Mouse (Mus musculus) left cerebral cortex, postnatal 4 days (tissue): ENCODE measurements around the gene Metrnl. TPM values are rescaled to one million over a fixed set of nuclear protein-coding genes. Genes with fewer than 3 reads are reported as not detected.
"Not testable (repeated sequence)": the region's sequence is repeated elsewhere in the genome, so short reads cannot be mapped to it uniquely, and the experiment has no call there.

ENCODE experiments used
- DNase-seq: peaks from one replicate; pipeline ENCODE4 v3.0.0-alpha.2; 2022
- intact Hi-C: fragments of 180-260 bp; cut with DNase I; formaldehyde crosslinking; loops from one replicate; pipeline ENCODE4 v1.15.1; 2025
- total RNA-seq, 2 experiments: library from RNA; stranded (reverse); gene quantifications; 2 replicates each; pipeline ENCODE4 v1.2.3; 2021

The Metrnl gene
- total RNA-seq: 1 to 10 TPM; 6.5 to 6.8 TPM

DNA sequence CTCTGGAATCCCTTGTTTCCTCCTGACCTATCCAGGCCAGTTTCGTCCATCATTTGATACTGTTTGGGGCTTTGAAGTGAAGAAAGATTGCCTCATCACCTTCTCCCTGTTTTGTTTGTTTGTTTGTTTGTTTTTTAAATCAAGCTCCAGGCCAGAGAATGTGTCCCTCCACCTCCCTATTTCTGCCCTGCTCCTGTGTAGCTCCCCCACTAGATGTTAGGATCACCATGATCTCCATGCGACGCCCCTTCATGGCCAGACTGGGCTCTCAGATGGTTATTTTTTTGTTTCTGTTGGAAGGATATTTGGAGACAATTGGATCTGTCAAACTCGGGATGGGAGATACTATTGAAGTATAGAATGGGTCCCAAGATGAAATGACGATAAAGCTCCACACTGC lies at the start of gene Metrnl:
Metrnl (plus strand) TSS at position 301 of the 400 bp plus-strand sequence.
- no peak for DNase-seq
- intact Hi-C loops: no loop called here

DNA sequence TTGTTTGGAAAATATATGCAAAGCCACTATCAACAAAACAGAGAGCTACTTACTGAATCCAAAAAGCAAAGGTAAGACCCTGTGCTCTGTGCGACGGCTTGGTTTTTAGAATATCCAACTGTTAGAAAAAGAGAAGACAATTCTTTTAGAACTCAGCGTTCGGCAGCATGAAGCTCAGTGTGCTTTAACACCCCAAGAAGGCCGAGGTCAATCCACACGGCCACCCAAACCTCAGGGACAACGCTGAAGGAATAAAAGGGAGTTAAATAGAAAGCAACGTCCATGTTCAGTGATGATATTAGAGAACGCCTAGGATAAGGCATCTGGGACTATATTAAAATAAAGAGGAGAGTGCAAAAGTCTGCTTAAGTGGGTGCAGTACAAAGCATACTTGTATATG lies 49.8 kb upstream of the Metrnl start:
- intact Hi-C loops: loop anchor here (5.0 kb wide), 1 partner anchor 156 kb away; no protein-coding TSS in a partner anchor
- no peak for DNase-seq

DNA sequence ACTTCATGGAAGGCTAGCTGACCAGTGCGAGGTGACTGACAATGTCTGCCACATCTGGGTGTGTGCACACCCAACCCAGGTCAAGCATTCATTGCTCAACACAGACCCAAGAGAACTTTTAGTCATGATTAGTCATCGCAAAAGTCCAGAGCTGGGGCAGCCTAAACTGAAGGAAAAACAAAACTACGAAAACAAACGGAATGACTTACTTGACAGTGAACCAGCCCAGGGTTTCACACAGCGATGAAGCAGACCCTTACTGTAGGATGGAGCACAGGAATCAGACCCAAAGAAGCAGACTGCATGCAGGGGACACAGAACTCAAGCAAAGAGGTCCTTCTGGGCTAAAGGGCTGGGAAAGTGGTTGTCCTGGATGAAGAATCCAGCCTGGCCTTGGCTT lies 49.4 kb upstream of the Metrnl start:
- intact Hi-C loops: loop anchor here (5.0 kb wide), 1 partner anchor 155 kb away; no protein-coding TSS in a partner anchor
- no peak for DNase-seq

DNA sequence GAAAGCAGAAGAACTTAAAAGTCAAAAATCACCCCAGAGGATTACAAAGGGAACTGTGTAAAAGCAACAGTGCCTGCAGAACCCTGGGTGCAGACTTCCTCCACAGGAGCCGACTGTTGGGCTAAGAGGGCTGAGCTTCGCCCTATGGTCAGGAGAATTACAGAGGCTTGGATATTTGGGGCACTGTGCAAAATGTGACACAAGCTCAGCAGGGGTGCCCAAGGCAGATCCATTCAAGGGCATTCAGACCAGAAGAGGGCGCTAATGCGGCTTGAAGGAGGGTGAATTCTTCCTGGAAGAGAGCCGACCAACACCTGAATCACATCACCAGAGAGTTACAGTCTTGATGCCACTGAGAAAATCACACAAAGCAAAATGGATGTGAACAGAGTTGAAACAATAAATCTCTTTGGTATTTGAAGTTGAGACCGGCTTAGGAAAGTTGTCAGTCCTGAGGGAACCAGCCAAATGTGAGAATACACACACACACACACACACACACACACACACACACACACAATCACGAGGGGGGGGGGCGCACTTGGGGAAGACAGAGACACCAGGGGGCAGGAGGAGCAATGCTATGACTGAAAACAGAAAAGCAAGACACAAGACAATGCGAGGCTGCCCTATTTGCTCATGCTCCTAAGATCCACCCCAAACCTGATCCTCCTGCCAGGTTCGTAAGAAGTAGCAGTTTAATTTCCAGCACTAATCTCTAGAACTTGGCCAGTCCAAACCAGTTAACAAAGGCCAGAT lies 48.6 kb upstream of the Metrnl start:
- DNase-seq: peak; percentile 71
- intact Hi-C loops: loop anchor here (5.0 kb wide), 1 partner anchor 155 kb away; no protein-coding TSS in a partner anchor

DNA sequence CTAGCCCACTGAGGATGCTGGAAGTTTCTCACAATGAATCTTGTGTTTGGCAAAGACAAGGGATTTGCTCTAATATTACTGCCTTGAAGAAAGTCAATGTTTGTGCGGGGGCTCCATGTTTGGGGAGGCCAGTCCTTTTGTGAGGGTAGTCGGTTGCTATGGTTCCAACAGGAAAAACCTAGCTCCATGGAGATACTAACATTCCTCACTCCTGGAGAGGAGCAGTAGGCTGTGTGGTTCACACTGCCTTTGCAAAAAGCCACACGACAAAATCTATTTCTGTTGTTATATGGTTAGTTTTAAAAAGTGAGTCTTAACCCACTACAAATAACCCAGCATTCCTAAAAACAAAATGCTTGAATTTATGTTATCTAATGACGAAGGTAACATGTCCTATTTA lies 47.7 kb upstream of the Metrnl start:
- intact Hi-C loops: loop anchor here (5.0 kb wide), 1 partner anchor 154 kb away; no protein-coding TSS in a partner anchor

DNA sequence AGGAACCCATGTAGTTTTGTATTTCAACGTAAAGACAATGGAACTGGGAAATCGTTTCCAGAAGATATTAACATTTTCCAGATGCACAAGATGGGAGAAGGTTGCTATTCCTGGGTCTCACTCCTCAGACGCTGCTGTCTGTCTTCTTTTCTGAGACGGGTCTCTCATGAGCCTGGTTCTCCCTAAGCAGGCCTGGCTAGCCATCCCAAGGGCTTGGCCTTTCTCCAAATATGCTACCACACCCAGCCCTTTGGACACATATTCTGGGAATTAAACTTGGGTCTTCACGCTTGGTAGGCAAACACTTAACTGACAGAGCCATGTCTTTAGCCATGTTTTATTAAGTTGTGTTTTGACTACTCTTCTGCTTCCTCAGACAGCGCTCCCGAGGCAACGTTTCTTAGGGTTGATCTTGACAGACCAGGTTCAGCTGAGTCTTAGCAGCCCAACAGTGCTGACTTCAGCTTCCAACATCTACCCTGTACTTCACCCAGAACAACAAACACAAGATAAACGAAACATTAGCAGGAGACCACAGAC lies 46.9 kb upstream of the Metrnl start:
- no peak for DNase-seq
- intact Hi-C loops: loop anchor here (5.0 kb wide), 1 partner anchor 153 kb away; no protein-coding TSS in a partner anchor

More for the DNA sequence above, 47.7 kb upstream of the Metrnl start:
- DNase-seq: no peak

DNA sequence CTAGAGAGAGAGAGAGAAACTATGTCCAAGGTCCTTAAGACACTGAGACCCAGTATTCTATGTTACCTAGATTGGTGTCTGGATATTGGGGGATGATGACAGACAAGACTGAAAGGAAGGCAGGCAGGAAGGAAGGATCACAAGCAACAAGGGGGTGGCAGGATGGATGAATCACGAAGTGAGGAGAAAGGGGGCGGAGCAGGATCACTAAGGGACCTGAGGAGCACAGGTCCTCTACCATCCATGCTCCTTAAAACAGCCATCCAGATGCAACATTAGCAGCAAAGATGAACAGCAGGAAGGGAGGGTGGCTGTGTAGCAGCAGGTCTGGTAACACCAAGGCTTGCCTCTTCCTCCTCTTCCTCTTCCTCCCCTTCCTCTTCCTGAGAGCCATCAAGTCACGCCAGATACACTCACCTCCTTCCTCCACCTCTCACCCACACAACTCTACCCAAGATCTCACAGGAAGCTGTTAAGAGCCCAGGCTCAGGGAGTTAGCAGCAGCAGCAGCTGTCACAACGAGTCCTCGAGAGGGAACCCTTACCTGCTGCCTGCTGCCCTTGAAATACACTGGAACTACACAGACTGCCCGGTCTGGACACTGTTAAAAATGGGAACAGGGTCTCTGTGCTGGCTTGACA lies 46.1 kb upstream of the Metrnl start:
- no peak for DNase-seq
- intact Hi-C loops: no loop called here

DNA sequence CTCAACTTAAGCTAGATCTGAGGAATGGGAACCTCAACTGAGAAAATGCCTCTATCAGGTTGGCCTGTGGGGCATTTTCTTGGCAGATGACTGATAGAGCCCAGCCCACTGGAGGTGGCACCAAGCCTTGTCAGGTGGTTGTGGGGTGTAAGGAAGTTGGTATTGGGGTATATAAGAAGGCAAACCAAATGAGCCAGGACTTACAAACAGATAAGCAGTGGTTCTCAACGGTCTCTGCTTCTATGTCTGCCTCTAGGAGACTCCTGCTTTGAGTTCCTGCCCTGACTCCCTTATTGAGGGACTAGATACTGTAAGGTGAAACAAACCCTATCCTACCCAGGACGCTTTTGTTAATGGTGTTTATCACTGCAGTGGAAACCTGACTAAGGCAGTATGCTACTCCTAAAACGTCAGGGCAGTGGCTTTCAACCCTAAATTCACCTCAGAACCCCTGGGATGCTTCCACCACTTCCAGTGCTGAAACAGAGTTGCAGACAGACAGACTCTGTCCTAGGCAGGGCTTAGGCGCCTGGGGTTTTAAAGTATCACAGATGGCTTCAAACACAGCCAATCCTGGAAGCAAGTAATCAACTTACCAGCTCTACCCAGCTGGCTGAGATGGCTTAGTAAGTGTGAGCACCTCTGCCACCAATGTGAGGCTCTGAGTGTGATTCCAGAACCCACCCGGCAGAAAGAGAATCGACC lies 45.4 kb upstream of the Metrnl start:
- no peak for DNase-seq
- intact Hi-C loops: no loop called here

DNA sequence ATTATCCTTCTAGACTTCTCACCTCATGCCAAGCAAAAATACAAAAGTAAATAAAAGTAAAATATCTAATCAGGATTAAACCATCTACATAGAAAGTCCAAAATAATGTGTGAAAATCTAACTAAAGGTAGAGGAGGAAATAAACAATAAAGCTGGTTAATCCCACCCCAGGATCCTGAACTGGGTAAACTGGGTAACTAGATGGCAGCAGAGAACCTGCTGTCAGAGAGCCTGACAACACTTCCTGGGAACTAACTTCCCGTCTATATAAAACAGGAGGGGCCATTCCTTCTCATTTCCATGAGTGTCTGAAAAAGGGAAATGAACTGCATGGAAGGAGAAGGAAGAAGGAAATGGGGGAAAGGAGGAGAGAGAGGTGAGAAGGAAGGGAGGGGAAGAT lies 43.2 kb upstream of the Metrnl start:
- intact Hi-C loops: no loop called here
- no peak for DNase-seq

DNA sequence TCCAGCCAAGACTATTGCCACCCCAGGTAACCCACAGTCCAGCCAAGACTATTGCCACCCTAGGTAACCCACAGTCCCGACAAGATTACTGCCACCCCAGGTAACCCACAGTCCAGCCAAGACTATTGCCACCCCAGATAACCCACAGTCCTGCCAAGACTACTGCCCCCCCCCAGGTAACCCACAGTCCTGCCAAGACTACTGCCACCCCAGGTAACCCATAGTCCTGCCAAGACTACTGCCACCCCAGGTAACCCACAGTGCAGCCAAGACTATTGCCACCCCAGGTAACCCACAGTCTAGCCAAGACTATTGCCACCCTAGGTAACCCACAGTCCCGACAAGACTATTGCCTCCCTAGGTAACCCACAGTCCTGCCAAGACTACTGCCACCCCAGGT lies 40.7 kb upstream of the Metrnl start:
- intact Hi-C loops, DNase-seq: not testable (repeated sequence)

DNA sequence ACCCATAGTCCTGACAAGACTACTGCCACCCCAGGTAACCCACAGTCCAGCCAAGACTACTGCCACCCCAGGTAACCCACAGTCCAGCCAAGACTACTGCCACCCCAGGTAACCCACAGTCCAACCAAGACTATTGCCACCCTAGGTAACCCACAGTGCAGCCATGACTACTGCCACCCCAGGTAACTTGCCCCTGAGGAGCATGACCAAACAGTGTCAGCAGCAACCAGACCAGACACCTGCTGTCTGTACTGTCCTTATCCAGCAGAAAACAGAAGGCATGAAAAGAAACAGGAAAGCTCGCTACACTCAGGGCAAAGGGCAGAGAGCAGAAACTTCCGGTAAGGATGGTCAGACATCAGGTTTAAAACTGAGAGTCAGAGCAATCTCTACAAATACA lies 40.2 kb upstream of the Metrnl start:
- DNase-seq: no peak
- intact Hi-C loops: no loop called here

DNA sequence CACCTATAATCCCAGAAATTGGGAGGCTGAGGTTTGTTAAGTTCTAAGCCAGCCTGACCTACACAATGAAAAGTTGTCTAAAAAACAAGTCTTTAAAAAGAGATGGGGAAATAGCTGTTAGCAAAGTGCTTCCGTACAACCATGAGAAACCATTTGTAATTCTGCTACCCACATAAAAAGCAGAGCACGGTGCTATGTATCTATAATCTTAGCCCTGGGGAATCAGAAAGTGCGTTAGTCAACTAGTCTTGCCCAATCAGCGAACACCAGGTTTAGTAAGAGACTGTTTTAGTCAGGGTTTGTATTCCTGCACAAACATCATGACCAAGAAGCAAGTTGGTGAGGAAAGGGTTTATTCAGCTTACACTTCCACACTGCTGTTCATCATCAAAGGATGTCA lies 33.8 kb upstream of the Metrnl start:
- intact Hi-C loops: no loop called here
- no peak for DNase-seq

DNA sequence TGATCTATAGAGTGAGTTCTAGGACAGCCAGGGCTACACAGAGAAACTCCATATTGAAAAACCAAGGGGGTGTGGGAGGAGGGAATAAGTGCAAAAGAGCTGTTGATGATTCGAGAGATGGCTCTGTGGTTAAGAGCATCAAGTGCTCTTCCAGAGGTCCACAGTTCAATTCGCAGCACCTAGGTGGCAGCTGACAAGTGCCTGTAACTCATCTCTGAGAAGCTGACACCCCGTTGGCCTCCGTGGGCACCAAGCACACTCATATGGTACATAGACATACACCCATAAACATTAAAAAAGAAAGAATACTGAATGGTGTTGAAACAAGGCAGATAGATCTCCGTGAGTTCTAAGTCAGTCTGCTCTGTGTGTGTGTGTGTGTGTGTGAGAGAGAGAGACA lies 32.6 kb upstream of the Metrnl start:
- intact Hi-C loops: no loop called here

DNA sequence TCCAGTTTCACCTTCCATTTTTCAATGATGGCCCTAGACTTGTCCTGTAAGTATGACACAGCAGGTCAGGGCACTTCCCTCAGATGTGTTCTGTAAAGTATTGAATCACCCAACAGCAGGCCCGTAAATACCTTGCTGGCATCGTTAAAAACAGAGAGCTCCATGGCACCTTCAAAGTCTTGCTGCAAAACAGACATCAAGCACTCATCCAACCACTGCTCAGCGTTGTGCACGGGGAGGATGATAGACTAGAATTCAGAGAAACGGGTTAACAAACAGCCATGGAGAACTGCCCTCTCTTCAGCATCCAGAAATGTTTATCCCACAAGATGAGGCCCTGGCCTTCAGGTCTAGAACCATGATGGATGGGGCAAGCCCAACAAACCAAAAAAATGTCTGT lies 30.4 kb upstream of the Metrnl start:
- intact Hi-C loops: no loop called here

More for the DNA sequence above, 32.6 kb upstream of the Metrnl start:
- no peak for DNase-seq

DNA sequence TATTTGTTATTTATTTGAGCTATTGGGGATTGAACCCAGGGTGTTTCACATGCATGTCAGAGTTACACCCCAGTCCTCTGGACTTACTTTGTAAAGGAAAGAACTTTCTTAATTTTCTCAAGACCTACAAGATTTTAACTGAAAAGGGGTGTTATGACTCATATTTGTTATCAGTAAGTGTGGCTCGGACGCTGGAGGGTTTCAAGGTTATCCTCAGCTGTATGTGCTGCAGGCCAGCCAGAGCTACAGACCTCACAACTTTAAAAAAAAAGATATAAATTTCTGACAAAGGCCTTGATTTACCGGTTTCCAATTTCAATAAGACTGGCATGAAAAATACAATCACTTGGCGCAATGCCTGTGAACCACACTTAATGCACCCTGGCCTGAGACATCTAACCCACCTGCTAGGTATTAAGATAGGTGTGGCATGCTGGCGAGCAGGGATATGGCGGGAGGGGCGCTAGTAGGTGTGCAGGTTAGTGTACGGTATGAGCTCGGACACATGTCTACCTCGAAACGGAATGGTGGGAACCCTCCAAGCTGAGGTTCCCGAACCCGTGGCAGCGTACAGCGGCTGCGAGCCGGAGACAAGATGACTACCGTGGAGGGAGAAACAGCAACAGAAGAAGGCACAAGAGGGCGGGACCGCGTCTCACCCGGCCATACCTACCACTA lies 28.9 kb upstream of the Metrnl start:
- intact Hi-C loops: no loop called here

More for the DNA sequence above, 30.4 kb upstream of the Metrnl start:
- no peak for DNase-seq

DNA sequence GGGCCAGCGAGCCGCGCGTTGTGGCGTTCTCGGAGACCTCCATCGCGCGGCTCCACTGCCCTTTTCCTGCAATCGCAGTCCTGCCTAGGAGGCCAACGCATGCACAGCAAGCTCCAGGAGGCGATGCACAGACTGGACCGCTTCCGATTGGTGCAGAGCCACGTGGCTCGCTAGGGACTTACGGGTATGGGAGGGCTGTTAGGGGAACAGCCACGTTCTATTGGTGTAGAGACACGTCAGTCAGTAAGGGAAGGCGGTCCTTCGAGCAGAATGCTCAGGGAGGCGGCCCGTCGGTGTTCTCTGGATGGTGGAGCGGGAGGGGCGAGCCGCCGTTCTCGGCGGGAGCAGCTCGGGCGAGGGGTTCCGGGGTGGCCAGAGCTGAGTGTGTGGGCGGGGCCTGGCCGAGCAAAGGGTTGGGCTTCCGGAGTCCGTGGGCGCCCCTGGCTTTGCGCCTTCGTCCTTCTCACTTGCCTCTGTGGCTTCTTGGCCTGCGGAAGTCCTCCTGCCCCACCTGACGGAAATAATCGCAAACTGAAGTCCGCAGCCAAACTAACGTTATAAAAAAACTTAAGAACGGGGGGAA lies 28.3 kb upstream of the Metrnl start, which contains the start of gene B3gntl1:
B3gntl1 (minus strand) TSS at position 164 of the 583 bp plus-strand sequence.
- intact Hi-C loops: no loop called here
- peak; percentile 98 for DNase-seq

More for the DNA sequence above, 28.9 kb upstream of the Metrnl start:
- DNase-seq: no peak

DNA sequence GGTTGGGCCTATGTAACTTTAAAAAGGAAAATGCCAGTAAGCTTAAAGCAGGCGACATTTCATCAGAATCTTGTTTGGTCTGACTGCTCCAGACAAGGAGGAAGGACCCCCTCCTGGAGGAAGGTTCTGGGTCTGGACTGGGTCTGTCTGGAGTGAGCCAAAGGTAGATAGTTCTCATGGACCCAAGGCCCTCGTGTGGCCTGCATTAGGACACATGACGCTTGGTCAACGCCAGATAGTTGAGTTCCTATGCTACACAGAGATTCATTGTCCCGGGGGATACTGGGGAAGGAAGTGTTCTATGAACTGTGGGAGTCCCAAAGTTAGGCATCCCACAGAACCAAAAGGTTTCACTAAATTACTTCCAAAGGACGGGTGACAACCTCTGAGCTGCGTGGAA lies 27.7 kb upstream of the Metrnl start:
- peak; percentile 8 for DNase-seq
- intact Hi-C loops: no loop called here

DNA sequence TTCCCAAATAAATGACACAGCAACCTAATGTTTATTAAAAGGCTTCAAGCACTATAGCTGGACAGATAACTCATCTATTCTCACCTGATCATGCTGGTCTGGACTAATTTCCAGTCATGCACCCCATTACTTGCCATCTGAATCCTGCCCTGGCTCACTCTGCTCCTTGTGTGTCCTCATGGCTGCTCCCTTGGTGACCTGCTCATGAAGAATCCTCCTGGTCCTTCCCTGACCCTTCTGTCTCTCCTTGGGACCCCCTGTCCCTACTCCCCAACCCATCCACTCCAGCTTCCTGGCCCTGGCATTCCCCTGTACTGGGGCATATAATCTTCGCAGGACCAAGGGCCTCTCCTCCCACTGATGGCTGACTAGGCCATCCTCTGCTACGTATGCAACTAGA lies 24.5 kb upstream of the Metrnl start:
- no peak for DNase-seq
- intact Hi-C loops: no loop called here

DNA sequence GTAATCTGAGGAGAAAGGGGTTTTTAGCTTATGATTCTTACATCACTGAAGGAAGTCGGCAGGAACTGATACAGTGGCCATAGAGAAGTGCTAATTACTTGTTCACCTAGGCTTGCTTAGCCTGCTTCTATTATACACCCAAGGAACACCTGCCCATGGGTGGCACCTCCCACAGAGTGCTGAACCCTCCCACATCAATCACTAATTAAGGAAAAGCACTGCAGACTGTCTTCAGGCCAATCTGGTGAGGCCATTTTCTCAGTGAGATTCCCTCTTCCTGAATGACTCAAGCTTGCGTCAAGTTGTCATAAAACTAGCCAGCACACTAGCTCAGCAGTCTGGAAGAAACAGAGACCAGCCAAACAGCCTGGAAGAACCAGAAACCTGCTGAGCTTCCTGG lies 21.8 kb upstream of the Metrnl start:
- DNase-seq: no peak
- intact Hi-C loops: no loop called here

DNA sequence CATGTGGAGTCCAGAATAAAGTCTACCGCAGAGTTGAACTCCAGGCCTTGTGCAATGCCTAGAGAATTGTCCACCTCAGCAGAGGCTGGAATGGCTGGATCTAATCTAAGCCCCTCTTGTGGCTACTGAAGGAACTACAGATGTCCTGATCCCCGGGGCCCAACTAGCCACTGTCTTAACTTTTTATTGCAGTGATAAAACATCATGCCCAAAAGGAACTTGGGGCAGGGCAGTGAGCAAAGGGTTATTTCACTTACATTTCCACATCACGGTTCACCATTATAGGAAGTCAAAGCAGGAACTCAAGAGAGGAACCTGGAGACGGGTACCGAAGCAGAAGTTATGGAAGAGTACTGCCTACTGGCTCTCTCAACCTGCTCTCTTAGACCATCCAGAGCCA lies 20.6 kb upstream of the Metrnl start:
- no peak for DNase-seq
- intact Hi-C loops: no loop called here
